Mouse (Mus musculus): Measurements from ENCODE around the gene Cryab. TPM values are rescaled to one million over a fixed set of nuclear protein-coding genes. Genes with fewer than 3 reads are reported as not detected.

Cryab gene
- 1 to 10 TPM in 1 of 2 experiments, not detected in 1; 1.2 TPM for total RNA-seq (2023)

DNA sequence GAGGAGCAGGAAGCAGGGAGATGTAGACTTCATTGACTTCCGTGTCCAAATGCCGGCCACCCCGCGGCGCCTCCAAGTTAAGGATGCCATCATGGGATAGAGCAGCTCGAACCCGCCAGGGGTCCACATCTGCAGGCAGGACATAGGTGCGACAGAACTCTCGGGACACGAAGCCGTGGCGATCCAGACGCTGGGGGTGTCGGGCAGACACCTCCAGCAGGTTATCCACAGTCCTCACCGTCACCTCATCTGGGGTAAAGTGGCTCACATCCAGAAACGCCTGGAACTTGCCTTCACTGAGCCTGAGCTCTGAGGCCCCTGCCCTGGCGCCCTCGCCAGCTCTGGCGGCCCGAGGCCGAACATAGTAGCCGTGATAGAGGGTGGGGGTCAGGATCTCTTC, at the start of gene Cryab:
TSS of gene Cryab (plus strand) at position 3 of the 400 bp plus-strand sequence.

DNA sequence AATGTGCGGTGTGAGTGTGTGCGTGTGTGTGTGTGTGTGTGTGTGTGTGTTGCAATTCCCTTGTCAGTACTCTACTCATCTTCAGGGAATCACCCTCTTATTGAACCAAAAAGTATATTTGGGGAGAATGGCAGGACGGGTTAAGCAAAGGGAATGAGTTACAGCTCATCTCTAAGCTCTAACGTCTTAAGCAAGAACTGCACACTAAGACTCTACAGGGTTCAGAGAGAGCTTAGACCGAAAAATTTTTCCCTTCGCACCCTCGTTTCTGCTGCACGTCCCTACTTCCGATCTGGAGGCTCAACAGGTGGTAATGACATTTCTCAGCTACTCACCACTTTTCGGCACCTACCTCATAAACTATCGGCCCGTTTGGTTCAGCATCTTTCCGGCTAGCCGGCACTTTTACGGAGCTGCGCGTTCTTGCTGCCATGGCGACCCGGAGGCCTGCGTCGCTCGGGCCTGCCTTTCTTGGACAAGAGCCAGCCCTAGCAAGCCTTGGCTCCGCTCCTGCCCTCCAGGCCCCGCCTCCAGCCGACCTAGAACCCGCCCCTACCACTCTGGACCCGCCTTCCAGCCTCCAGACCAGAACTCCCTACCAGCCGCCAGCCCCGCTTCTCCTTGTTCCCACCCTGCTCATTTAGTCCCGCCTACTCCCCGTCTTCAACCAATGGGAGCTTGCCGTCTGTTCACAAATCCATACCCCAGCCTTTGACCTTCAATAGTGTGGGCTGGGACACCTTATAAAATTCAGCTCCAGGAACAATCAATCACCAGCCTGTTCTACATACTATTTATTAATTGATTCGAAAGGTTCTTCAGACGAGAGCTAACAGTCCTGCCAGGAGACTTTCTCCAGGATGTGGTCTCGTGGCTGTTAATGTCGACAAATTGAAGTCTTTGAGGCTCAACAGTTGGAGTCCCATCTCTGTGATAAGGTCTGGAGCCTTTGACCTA, 11.9 kb upstream of the Cryab start, which contains the start of gene Dixdc1:
TSS of gene Dixdc1 (minus strand) at position 604 of the 957 bp plus-strand sequence.

DNA sequence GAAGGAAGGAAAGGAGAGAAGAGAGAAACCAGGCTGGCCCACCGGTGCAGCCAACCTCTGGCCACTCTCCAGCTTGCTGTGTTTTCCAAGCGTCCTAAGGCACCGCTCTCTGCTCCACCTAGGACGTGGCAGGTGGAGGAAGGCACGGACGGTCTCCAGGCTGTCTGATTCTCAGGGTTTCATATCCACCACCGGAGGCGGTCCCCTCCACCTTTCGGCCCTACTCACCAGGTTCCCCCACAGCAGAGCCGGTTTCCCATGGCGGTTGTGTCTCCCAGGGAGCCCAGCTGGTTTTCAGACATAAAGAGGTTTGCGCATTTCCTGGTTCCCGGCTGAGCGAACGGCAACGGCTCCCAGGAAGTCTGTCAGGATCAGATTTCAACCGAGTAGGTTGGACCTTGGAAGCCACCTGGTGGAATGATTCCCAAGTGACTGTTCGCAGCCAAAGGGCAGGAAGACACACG, 4.9 kb upstream of the Cryab start, which contains the start of gene 2310030G06Rik:
TSS of gene 2310030G06Rik (minus strand) at position 323 of the 464 bp plus-strand sequence.

GRCm38 (mm10) chr9:50752054-50752602, 1.0 kb downstream of the Cryab start, which contains the start of gene Hspb2:
Gene Hspb2, minus strand, starts transcription at chr9:50752354.

DNA sequence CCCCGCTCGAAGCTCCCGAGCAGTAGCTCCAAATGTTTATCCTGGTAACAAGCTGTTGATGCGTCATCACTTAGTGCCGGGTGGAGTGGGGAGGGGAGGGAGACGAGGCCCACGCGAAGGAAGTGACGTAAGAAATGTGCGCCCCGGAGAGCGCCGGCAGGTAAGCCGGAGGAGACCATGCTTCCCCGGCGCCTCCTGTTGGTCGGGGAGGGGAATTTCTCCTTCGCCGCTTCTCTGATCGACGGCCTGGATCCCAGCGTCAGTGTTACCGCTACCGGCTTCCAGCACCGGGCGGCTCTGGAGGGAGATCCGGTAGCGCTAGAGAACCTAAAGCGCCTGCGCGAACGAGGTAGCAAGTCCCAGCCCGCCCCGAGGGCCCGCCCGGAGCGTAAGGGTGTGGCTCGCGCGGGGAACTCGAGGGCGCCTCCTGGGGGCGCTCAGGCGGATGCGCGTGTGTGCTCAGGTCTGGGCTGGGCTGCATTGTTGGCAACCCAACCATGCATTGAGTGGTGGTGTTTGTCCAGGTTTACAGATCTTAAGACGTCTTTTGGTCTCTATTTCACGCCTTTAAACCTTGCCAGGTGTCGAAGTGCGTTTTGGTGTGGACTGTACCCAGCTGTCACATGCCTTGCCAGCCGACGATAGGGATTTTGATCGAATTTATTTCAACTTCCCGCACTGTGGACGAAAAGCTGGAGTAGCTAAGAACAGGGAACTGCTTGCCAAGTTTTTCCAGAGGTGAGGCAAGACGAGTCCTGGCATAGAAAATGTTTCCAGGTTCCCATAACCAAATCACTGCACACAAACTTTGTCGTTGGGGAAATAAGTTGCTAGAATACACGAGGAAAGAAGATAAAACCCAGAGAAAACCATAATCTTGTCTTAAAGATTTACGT, 17.2 kb downstream of the Cryab start, which contains the start of gene Fdxacb1:
TSS of gene Fdxacb1 (plus strand) at position 130 of the 896 bp plus-strand sequence.

GRCm38 (mm10) chr9:50774991-50775612, 24.0 kb downstream of the Cryab start, which contains the start of the genes Alg9 and 1110032A03Rik:
Gene Alg9, plus strand, starts transcription at chr9:50775019.
Gene 1110032A03Rik, minus strand, starts transcription at chr9:50775520.

Other genes starting within 250 kb of the Cryab start
- 10 to 100 TPM; 60.1 to 88.4 TPM for gene Pts, start 222.6 kb upstream of the Cryab start, total RNA-seq (2023)
- 10 to 100 TPM; 21.7 to 24.3 TPM for gene Il18, start 196.5 kb upstream of the Cryab start, total RNA-seq (2023)
- gene Bco2, start 196.1 kb upstream of the Cryab start, total RNA-seq (2023) = 1 to 10 TPM; 2.1 to 4.1 TPM
- gene Tex12, start 190.0 kb upstream of the Cryab start, total RNA-seq (2023) = not detected
- 10 to 100 TPM; 49.5 to 52.9 TPM for gene Sdhd, start 147.5 kb upstream of the Cryab start, total RNA-seq (2023)
- 10 to 100 TPM; 47.4 to 50.2 TPM for gene Timm8b, start 147.4 kb upstream of the Cryab start, total RNA-seq (2023)
- gene Pih1d2, start 134.0 kb upstream of the Cryab start, total RNA-seq (2023) = under 1 TPM in 1 of 2 experiments, not detected in 1; 0.87 TPM
- 10 to 100 TPM; 33.7 to 34.8 TPM for gene Nkapd1, start 133.9 kb upstream of the Cryab start, total RNA-seq (2023)
- 10 to 100 TPM; 33.5 to 38.8 TPM for gene Dlat, start 91.5 kb upstream of the Cryab start, total RNA-seq (2023)
- not detected for gene Dixdc1, start 11.8 kb upstream of the Cryab start, total RNA-seq (2023)
- gene 2310030G06Rik, start 4.8 kb upstream of the Cryab start, total RNA-seq (2023) = not detected
- not detected for gene Hspb2, start 1.0 kb downstream of the Cryab start, total RNA-seq (2023)
- gene Fdxacb1, start 16.9 kb downstream of the Cryab start, total RNA-seq (2023) = 10 to 100 TPM; 18.9 to 19.4 TPM
- 10 to 100 TPM; 22.0 to 31.0 TPM for gene Alg9, start 23.7 kb downstream of the Cryab start, total RNA-seq (2023)
- 10 to 100 TPM; 25.8 to 26.1 TPM for gene 1110032A03Rik, start 24.2 kb downstream of the Cryab start, total RNA-seq (2023)
- gene Ppp2r1b, start 94.0 kb downstream of the Cryab start, total RNA-seq (2023) = 10 to 100 TPM; 39.2 to 45.5 TPM